Mouse (Mus musculus): ENCODE data around the gene Snx30.

The Snx30 gene

DNA sequence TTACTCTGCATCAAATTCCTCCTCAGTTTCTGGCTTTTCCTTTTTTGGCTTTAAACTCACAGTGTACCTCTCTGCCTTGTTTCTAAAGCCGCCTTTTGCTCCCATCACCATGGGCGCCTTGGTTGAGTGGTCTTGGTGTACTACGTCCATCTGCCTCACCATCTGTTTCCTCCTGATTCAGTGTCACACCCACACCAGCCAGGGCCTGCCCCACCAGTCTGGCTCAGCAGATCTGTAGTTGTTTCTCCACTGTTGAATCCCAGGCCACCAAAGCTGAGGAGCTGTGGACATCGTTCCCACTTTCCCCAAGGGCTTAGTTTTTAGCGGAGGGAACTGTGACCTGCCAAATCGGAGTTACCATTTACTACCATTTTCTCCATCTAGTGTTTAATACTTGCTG is 20.0 kb downstream of the Snx30 start:
- no peak for DNase-seq

DNA sequence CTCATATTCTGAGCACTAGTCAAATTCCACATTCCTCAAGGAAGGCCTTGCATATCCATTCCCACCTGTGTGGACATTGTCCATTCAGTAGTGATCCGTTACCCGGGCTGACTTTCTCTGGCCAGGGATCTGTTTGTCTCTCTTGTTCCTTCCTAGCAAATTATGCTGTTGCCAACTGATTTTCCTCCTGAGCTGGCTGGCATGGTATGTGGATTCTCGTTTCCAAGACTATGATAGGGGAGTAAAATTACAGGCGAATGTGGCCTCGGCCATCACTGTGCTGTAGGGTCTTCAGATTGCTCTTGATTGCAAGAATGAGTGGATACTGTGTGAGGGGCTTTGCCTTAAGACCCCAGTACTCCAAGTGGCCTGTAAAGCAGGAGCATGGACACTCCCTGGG is 20.7 kb downstream of the Snx30 start:
- no peak for DNase-seq

DNA sequence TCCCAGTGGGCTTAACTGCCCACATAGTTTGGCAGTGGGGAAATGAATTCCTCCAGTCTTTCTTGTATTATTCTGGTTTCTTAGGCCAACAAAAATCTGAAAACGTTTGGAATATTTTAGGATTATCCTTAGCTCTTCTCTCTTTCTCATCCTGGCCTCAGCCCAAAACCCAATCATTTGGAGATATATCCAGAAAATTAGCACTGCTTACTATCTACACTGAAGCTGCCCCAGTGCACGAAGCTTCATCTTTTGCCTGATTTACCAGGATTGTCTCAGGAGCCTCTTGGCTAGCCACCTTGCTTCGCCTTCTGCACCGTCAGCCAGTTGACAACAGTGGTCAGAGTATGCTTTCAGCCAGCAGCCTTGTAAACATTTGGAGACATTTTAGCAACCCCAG is 23.4 kb downstream of the Snx30 start:
- no peak for DNase-seq

DNA sequence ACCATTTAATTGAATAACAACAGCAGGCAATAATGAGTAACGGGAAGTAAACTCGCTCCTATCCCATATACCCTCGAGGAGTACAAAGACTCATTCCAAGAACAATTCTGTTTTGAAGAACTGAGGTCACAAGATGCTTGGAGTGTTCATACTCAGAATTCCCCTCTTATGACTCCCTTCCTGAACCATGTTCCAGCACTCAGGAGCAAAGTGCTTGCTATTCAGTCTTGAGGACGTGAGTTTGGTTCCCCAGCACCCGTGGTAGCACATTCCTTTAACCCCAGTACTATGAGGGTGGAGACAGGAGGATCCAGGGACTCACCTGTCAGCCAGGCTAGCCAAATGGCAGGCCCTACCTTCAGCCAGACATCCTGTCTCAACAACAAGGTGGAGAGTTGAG is 25.4 kb downstream of the Snx30 start:
- DNase-seq: no peak

DNA sequence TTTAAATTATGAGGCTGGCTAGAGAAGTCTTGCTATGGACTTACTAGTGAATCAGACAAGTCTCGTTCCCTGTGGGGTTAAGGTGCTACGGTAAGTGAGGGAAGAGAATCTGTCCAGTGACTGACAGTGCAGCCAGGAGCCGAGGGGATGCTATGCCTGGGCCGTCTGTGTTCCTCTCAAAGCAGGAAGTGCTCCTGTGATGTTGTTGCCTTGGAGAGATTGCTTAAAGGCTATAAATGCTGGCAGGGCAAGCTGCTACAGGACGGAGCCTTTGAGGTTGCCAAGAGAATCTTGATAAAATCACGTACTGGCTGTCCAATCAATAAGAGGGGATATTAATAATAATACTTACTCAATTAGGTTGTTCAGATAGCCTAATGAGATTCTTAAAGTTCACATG is 27.2 kb downstream of the Snx30 start:
- DNase-seq: no peak

DNA sequence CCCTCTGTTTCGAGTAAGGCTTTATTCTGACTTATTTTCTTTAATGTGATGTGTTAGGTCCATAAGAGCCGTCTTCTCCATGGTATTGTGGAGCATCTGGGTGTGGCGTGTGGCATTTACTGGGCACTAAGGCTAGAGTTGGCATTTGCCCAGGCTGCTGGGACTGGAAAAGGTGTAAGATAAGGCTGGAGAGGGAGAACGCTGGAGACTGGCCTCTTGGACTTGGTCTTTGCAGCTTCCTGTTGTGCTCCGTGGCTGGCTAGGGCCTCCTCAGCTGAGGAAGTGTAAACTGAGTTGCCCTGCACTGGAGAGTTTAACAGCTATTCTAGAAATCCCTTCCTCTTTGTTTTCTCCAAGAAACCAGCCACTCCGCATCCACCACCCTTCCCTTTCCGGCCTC is 32.0 kb downstream of the Snx30 start:
- DNase-seq: no peak

DNA sequence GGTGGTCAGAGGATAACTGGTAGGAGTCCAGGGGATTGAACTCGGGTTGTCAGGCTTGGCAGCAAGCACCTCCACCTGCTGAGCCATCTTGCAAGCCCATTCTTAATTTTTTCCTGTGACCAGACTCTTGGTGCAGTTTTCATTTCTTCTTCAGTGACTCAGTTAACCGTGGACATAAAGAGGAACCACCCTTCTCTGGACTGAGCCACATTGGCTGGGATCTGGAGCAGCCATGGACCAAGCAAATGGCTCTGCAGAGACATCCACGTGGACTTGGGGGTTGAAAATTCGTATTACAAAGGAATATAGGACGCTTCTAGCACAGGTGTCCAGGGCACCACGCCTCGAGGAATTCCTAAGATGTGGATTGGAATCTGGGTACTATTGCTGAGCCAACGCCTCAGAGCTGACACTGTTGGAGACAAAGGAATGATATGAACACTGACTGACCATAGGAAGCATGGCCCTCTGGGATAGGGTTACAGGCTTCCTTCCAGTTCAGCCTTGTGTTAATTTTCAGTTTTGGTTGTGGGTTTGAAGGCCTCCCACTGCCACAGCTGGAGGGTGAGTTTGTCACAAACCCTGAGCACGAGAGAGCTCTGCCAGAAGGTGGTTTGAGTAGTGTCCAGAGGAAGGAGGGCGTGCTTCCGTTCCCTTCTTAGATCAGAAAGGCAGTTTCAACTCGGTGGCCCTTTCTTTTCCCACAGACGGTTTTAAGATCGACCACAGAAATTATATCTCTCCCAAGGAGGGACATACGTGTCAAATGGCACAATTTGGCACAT is 39.0 kb downstream of the Snx30 start:
- DNase-seq: no peak

DNA sequence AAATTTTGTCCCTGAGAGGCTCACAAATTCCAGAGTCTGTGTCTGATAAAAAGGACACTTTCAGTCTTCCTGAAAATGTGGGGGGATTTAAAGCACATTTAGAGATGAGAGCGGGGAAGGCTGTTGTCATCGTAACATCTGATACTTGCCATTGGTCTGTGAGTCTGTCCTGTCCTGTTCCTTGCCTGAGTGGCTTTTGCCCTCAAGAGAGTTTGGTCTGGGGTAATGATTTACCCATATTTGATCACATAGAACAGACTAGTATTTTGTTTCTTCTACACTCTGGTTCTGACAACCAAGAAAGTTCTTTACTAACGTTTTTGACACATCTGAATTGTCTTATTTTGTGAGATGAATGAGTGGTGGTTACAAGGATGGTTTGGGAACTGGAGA is 39.6 kb downstream of the Snx30 start:
- no peak for DNase-seq

DNA sequence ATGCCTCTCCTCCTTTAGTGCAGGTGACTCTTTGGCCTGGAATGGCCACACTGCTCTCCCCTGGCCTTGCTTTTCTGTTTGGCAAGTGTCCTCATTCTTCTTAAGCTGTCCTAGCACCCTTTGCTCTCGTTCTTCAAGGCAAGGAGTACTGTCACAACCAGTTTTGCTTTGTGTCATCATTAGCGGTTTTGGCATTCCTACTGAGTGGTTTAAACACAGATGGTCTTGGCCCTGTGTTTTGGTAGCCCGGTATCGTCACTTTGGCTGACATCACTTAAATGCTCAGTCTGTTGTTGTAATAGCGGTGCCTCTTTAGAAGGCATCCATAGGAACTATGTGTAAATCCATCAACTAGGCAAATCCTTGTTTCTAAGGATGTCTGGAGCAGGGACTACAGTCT is 41.8 kb downstream of the Snx30 start:
- DNase-seq: no peak

DNA sequence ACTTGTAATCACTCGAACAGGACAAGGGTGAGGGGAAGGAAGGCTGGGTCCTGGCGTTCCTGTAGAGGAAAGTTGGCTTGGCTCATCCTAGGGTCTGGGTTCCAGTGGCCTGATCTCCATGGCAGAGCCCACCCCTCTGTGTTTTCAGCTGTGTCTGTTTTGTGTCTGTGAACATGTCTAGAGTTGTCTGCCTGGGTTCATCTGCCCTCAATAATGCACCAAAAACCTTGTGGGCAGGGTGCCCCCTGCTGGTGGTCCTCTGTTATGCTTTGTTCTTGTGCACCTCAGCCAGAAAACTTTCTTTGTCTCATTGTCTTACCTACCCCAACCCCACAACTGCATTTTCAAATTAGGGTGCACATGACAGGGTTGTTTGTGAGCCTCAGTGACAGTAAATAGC is 44.5 kb downstream of the Snx30 start:
- DNase-seq: peak; percentile 82

DNA sequence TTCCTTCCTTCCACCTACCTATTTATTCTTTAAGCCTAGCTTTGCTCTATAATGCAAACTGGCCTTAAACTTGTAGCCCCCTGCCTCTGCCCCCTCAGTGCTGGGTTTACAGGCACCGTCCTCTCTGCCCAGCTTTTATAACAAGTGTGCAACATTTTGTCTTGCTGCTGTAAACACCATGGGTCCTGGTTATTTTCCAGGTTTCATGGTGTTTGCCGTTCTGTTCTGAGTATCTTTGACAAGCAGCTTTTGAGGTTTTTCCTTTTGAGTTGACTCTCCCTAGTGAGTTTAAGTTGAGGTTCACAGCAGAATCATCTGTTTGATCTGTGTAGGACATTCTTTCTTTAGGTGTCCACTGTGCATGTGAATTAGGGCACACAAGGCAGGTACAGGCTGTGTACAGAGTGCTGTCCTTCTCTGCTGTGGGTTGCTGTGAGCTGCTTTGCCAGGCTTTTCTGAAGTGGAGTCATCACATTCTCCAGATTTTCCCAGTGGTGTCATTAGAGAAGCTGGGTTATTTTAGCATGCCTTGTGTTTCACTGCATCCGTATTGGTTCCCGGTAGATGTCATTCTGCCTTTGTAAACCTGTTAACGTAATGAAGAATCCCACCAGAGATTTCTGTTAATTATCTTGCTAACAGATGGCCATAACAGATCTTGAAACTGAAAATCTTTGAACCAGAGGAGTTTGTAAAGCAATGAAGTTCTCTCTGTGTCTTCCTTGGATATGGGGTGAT is 45.4 kb downstream of the Snx30 start:
- DNase-seq: no peak

DNA sequence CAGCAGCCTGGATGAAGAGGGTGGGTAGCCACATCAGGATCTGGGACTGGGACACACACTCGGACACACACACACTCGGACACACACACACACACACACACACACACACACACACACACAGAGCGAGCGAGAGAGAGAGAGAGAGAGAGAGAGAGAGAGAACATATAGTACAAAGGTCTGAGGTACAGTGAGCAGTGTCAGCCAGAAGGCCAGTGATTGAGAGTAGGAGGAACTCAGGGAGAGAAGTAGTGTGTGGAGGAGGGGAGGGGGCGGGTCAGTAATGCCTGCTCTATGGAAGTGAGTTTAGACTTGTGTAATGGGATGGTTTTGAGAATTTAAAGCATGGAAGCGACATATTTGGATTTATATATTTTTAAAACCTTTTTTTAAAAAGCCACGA is 47.5 kb downstream of the Snx30 start:
- no peak for DNase-seq

DNA sequence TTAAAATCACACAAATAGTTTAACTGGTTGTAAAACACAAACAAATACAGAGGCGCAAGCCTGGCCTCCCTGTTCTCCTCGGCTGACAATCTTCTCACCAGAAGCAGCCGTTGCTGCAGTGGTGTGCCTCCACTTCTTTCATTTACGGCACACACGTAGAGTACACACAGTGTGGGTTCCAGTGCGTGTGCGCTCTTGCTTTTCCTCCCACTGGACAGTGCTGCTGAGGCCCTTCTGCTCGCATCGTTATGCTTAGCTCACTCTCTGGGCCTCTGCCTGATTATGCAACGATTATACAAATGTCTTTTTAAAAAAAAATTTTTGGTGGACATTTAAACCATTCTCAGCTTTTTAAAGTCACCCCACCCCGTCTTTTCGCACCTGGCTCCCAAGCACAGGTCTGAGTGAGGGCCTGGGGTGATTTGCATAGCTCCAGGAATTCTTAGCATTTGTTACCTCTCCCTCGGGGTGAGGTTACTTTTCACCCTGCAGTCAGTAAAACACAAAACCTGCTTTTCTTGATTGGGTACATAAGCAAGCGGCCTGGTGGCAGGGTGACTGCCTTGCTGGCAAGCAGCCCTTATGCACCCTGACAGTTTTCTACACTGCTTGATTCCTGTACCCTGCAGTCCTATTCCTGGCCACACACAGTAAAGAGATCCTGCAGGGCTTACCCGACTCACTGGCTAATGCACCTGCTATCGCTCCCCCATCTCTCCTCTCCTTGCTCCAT is 54.2 kb downstream of the Snx30 start:
- DNase-seq: peak; percentile 34

DNA sequence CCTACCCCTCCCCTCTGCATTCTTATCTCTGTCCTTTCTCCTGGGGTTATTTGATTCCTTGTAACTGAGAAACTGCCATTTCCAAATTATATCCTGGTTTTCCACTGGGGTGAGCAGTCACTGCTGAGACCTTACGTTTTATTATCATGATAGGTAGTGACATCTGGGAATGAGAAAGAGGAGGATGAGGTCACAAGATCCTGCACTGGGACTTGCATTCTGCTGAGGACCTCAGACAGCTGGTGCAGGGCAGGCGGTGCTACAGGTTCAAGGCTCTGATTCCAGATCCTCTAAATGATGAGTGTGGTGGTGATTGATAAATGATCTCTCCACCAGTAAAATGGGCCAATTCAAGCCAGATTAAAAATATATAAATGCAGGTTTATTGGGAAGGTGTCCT is 54.8 kb downstream of the Snx30 start:
- DNase-seq: no peak

DNA sequence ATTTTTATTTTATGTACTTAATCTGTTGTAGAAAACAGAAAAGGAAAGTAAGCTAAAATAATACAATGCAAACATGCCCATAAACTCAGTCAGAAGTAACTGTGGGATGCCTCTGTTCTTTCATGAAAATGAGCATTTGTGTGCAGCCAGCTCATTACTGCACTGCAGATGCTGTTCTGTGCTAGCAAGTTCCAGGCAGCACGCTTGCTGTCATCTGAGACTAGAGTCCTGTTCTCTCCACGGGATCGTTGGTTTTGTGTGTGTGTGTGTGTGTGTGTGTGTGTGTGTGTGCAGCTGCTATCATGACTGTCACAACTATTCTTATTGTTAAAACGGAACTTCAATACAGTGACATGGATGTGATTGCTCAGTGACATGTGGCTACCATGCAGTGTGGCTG is 56.2 kb downstream of the Snx30 start:
- DNase-seq: peak; percentile 13

DNA sequence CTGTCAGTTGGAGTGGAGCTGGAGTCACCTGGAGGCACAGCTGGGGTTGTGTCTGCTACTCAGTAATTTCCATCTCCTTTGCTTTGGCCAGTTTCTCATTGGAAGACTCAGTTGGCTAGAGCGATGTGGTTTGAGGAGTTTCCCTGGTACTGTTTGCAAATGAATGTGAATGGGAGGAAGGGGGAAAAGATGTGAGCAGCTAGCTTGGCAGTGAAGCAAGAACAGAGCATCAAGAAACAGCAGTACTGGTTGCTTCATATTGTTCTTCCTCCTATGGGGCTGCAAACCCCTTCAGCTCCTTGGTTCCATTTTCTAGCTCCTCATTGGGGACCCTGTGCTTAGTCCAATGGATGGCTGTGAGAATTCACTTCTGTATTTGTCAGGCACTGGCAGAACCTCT is 56.7 kb downstream of the Snx30 start:
- no peak for DNase-seq

DNA sequence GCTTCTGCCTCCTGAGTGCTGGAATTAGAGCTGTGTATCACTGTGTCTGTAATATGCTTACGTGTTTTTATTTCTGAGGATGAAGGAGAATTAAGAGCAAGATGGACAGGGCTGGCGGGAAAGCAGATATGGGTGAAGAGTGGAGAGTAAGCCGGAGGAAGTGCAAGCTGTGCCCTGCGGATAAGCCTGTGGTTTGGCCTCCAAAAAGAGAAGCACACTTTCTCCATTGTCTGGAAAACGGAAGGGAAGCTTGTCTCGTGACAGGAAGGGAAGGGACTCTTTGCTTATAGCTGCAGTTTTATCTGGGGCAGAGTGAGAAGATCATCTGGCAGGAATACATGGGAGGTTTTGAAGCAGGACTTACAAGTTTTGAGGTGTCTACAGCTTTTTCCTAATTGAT is 58.2 kb downstream of the Snx30 start:
- DNase-seq: no peak

DNA sequence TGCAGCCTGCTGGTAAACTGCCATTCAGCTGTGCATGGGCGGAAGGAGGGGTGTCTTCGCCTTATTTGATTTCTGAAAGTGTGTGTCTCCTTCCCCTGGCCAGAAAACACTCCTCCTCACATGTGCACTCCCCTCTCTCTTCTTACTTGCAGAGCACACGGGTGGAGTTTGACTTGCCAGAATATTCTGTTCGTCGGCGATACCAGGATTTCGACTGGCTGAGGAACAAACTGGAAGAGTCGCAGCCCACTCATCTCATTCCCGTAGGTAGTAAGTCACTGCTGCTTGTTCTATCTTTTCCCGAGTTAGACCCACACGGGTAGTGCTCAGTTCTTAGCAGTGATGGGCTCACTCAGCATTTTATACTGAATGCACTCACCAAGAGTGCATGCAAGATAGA is 62.4 kb downstream of the Snx30 start:
- no peak for DNase-seq

DNA sequence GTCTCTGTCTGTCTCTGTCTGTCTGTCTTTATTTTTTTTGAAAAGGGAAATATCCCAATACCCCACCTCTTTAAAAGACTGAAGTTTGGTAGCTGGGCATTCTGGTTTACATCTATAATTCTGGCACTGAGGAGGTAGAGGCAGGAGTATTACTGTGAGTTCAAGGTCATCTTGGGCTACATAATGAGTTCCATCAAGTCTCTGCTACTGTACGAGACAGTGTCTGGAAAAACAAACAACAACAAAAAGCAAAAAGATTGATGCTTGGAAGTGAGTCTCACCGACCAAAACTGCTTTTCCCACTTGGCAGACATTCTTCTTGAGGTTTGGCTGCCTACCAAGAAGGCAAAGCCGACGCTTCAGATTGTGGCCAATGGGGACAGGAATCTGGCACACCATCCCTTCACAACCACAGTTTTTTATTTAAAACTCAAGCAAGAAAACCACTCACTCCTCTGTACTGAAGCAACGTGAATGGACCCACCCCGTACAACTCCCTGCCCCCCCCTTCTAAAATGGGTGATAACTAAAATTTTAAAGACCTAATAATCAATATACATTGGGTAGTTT is 63.9 kb downstream of the Snx30 start:
- DNase-seq: no peak

DNA sequence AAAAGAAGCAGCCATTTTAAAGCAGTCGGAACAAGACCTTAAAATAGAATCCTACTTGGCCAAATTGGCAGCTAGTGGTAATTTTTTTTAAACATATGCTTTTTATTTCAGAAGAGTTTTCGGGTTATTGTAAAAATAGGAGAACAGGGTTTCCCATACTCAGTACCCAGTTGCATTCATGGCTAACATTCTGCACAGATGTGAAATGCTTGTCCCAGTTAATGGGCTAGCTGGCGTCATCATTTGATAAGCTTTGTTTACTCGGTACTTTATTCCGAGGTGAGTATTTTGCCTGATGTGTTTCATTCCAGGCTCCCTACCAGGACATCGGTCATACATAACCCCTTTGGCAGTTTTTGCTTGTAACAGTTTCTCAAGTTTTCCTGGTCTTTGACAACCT is 64.8 kb downstream of the Snx30 start:
- DNase-seq: no peak

DNA sequence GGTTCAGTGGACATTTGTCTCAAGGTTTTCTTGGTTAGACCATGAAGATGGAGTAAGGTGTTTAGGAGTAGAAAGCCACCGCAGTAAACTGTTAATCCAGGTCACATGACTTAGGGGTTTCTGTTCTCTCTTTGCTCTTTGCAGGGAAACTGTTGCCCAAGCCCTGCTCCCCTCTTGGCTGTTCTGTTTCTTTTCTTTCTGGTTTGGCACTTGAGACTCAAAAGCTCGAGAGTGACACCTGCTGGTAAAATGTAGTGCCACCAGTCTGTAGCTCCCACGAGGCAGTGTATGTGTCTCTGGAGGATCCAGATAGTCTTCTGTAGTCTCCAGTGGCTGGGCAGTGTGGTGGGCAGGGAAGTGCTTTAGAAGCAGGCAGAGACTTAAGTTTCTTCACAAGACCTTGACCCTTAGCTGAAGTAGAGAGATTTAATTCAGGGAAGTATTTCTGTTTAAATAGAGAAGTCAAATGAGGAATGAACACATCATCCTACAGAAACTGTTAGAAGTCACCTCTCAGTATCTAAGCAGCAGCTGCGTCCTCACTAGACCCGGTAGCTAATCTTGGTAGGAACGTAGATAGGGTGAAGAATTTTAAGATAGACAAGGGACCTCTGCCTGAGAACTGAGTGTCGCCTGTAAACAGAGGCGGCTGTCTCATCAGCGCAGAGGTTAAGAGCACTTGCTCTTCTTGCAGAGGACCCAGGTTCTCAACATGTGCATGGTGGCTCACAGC is 65.4 kb downstream of the Snx30 start:
- DNase-seq: peak; percentile 85

DNA sequence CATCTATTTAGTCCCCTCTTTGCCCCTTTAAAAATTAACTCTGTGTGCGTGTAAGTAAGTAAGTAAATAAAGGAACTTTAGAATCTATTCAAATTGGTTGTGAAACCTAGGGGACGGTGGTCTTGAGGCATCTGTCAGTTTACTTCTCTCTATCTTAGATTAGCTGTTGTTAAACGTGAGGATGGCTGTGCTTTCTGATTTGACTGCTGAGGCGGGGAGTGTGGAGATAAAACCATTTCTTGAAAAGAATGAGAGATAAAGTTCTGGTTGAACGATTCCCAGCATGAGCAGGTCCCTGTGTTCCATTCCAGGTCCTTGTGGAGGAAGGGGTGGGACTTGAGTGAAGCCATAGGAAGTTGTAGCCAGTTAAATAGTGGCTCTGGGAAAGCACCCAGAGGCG is 67.6 kb downstream of the Snx30 start:
- DNase-seq: no peak

DNA sequence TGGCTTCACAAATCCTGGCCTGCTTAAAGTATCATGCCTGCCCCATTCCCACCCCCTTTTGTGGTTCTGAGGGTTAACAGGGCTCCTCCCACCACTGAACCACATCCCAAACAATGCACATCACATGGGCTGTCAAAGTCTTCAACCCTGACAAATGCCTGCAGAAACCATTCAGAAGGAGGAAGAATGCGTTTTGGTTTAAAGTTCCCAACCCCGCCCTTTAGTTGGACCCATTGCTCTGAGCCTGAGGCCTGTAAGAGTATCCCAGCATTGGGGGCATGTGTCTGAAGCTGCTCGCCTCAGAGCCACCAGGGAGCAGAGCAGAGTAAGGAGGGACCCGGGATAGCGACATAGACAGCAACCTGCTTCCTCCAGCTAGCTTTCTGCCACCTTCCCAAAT is 68.2 kb downstream of the Snx30 start:
- DNase-seq: no peak
